Mouse (Mus musculus): ENCODE measurements around the gene Pam. TPM values are rescaled to one million over a fixed set of nuclear protein-coding genes. Genes with fewer than 3 reads are reported as not detected.

The Pam gene
- total and polyA plus RNA-seq, 2 experiments: 11.8 to 30.5 TPM

GRCm38 (mm10) chr1:97883498-97883897 lies 211.9 kb downstream of the Pam start:
- WGBS: 90% methylated on average over 7 of the region's 7 CpGs
- Histone ChIP-seq H3K27me3 (ENCODE audit: control insufficient read depth, insufficient read depth, low read length) (no peaks in the 10 kb centered on the region), H3K36me3 (ENCODE audit: control insufficient read depth, insufficient read depth, low read length) (no peaks in the 10 kb centered on the region), H3K27ac (replicated peaks; ENCODE audit: insufficient read depth, low read depth, low read length) (no peak overlapping the region), H3K4me1 (ENCODE audit: control insufficient read depth, insufficient read depth, low read length) (no peaks in the 10 kb centered on the region), H3K9ac (ENCODE audit: low read depth, low read length) (no peak overlapping the region), H3K4me3 (ENCODE audit: insufficient read depth, low read depth, low read length) (no peak overlapping the region), H3K79me2 (ENCODE audit: control insufficient read depth, insufficient read depth, low read length) (no peaks in the 10 kb centered on the region)
- TF ChIP-seq CTCF (IDR thresholded peaks at IDR 0.05; ENCODE audit: low read depth, low read length): no peak
- no peak for TF ChIP-seq POLR2A (IDR thresholded peaks at IDR 0.05; ENCODE audit: extremely low read depth, insufficient read depth, low read length)
- no peak for DNase-seq (ENCODE audit: extremely low read depth, low read depth, low spot score)

DNA sequence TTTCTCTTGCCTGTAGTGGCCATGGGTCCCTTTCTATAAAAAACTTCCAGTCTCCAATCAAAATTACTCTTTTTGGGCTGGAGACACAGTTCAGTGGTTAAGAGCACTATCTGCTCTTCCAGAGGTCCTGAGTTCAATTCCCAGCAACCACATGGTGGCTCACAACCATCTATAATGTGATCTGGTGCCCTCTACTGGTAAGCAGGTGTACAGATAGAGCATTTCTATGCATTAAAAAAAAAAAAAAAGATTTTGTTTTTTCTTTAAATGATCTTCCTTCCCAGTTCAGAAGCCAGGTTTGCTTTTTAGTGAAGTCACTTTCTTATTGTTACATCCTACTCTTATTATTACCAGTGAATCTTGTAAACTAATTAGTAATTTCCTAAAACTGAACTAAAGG lies 218.4 kb downstream of the Pam start:
- TF ChIP-seq CTCF (IDR thresholded peaks at IDR 0.05; ENCODE audit: low read depth, low read length): no peak
- TF ChIP-seq POLR2A (IDR thresholded peaks at IDR 0.05; ENCODE audit: extremely low read depth, insufficient read depth, low read length): no peak
- Histone ChIP-seq H3K4me1 (ENCODE audit: control insufficient read depth, insufficient read depth, low read length) (no peaks in the 10 kb centered on the region), H3K27ac (replicated peaks; ENCODE audit: insufficient read depth, low read depth, low read length) (no peak overlapping the region), H3K79me2 (ENCODE audit: control insufficient read depth, insufficient read depth, low read length) (no peaks in the 10 kb centered on the region), H3K9ac (ENCODE audit: low read depth, low read length) (no peak overlapping the region), H3K4me3 (ENCODE audit: insufficient read depth, low read depth, low read length) (no peak overlapping the region), H3K27me3 (ENCODE audit: control insufficient read depth, insufficient read depth, low read length) (no peaks in the 10 kb centered on the region), H3K36me3 (ENCODE audit: control insufficient read depth, insufficient read depth, low read length) (no peaks in the 10 kb centered on the region)
- DNase-seq (ENCODE audit: extremely low read depth, low read depth, low spot score): no peak

DNA sequence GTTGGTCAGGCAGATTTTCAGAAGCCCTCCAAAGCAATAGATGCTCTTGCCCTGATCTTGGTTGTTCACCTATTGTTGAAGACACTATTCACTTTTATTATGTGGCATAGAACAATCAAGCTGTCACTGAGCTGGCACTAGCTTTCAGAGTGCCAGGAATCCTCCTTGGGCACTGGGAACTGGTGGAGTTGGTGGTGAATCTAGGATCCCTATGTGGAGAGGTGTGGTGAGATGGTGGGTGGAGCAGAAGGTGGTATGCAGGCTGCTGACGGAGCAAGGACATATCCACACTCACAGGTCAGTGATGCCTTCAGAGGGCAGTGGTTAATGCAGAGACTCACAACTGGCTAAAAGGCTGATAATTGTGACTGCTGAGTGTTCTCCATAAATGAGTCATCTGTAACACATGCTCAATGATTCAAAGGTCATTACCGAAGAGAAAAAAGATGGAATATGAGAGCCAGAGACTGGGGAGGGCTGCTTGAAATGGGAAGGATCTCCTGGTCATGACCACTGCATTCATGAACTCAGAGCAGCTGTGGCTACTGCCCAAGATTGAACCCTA lies 221.9 kb downstream of the Pam start:
- no peaks in the 10 kb centered on the region for H3K27me3 ChIP-seq (ENCODE audit: control insufficient read depth, insufficient read depth, low read length)
- no peak for DNase-seq (ENCODE audit: extremely low read depth, low read depth, low spot score)
- H3K4me1 ChIP-seq (ENCODE audit: control insufficient read depth, insufficient read depth, low read length): no peaks in the 10 kb centered on the region
- TF ChIP-seq POLR2A (IDR thresholded peaks at IDR 0.05; ENCODE audit: extremely low read depth, insufficient read depth, low read length): no peak
- no peak for TF ChIP-seq CTCF (IDR thresholded peaks at IDR 0.05; ENCODE audit: low read depth, low read length)
- H3K27ac ChIP-seq (replicated peaks; ENCODE audit: insufficient read depth, low read depth, low read length): no peak overlapping the region
- 87% methylated on average over 2 of the region's 2 CpGs for WGBS
- H3K36me3 ChIP-seq (ENCODE audit: control insufficient read depth, insufficient read depth, low read length): no peaks in the 10 kb centered on the region
- H3K79me2 ChIP-seq (ENCODE audit: control insufficient read depth, insufficient read depth, low read length): no peaks in the 10 kb centered on the region
- no peak overlapping the region for H3K4me3 ChIP-seq (ENCODE audit: insufficient read depth, low read depth, low read length)
- H3K9ac ChIP-seq (ENCODE audit: low read depth, low read length): no peak overlapping the region

DNA sequence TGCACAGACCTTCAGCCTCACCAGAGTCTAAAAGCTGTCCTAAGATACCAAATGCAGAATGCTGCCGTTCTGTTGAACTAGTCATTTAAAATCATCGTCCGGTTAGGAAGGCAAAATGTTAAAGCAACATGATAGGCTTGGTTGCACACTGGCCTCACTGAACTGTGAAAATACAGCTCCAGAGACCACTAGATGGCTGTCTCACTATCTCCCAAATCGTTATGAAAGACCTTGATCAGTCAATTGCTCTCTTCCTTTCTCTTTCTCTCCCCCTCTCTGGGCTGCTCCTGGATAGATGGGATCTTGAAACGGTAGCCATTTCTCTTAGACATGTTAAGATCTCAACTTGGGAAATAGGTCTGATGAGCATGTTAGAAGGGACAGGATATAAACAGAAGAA lies 223.0 kb downstream of the Pam start:
- DNase-seq (ENCODE audit: extremely low read depth, low read depth, low spot score): no peak
- WGBS: 61% methylated on average over 5 of the region's 5 CpGs
- H3K36me3 ChIP-seq (ENCODE audit: control insufficient read depth, insufficient read depth, low read length): no peaks in the 10 kb centered on the region

DNA sequence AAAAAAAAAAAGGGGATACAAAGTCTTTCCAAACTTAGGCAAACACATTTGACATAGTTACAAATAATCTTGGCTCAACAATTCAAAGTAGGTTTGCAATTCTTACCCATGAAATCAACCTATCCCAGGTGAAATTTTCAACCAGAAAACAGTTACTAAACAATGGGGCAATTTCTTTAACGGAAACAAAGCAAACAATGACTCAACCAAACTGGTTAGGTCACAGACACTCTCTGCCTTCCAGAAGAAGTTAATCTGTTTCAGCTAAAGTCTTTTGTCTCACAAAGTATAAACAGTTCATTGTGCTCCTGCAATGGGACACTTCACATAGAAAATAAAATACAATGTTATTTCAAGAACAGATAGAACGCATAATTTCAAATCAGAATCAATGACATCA lies 223.4 kb downstream of the Pam start:
- H3K4me3 ChIP-seq (ENCODE audit: insufficient read depth, low read depth, low read length): no peak overlapping the region
- H3K27me3 ChIP-seq (ENCODE audit: control insufficient read depth, insufficient read depth, low read length): no peaks in the 10 kb centered on the region
- no peaks in the 10 kb centered on the region for H3K36me3 ChIP-seq (ENCODE audit: control insufficient read depth, insufficient read depth, low read length)
- no peaks in the 10 kb centered on the region for H3K79me2 ChIP-seq (ENCODE audit: control insufficient read depth, insufficient read depth, low read length)
- no peak overlapping the region for H3K27ac ChIP-seq (replicated peaks; ENCODE audit: insufficient read depth, low read depth, low read length)
- no peak for TF ChIP-seq POLR2A (IDR thresholded peaks at IDR 0.05; ENCODE audit: extremely low read depth, insufficient read depth, low read length)
- TF ChIP-seq CTCF (IDR thresholded peaks at IDR 0.05; ENCODE audit: low read depth, low read length): no peak
- H3K9ac ChIP-seq (ENCODE audit: low read depth, low read length): no peak overlapping the region
- WGBS: 57% methylated on average over 2 of the region's 2 CpGs
- H3K4me1 ChIP-seq (ENCODE audit: control insufficient read depth, insufficient read depth, low read length): no peaks in the 10 kb centered on the region
- no peak for DNase-seq (ENCODE audit: extremely low read depth, low read depth, low spot score)

More for the DNA sequence above, 223.0 kb downstream of the Pam start:
- H3K9ac ChIP-seq (ENCODE audit: low read depth, low read length): no peak overlapping the region
- no peak overlapping the region for H3K27ac ChIP-seq (replicated peaks; ENCODE audit: insufficient read depth, low read depth, low read length)
- TF ChIP-seq CTCF (IDR thresholded peaks at IDR 0.05; ENCODE audit: low read depth, low read length) (no peak), POLR2A (IDR thresholded peaks at IDR 0.05; ENCODE audit: extremely low read depth, insufficient read depth, low read length) (no peak)
- H3K4me1 ChIP-seq (ENCODE audit: control insufficient read depth, insufficient read depth, low read length): no peaks in the 10 kb centered on the region
- H3K79me2 ChIP-seq (ENCODE audit: control insufficient read depth, insufficient read depth, low read length): no peaks in the 10 kb centered on the region
- H3K27me3 ChIP-seq (ENCODE audit: control insufficient read depth, insufficient read depth, low read length): no peaks in the 10 kb centered on the region
- no peak overlapping the region for H3K4me3 ChIP-seq (ENCODE audit: insufficient read depth, low read depth, low read length)

GRCm38 (mm10) chr1:97864135-97864534 lies 231.3 kb downstream of the Pam start:
- DNase-seq (ENCODE audit: extremely low read depth, low read depth, low spot score): no peak
- WGBS: 89% methylated on average over 7 of the region's 7 CpGs

More at GRCm38 (mm10) chr1:97864135-97864534, 231.3 kb downstream of the Pam start:
- Histone ChIP-seq H3K4me3 (ENCODE audit: insufficient read depth, low read depth, low read length) (no peak overlapping the region), H3K36me3 (ENCODE audit: control insufficient read depth, insufficient read depth, low read length) (no peaks in the 10 kb centered on the region), H3K27me3 (ENCODE audit: control insufficient read depth, insufficient read depth, low read length) (no peaks in the 10 kb centered on the region), H3K4me1 (ENCODE audit: control insufficient read depth, insufficient read depth, low read length) (no peaks in the 10 kb centered on the region), H3K9ac (ENCODE audit: low read depth, low read length) (no peak overlapping the region), H3K79me2 (ENCODE audit: control insufficient read depth, insufficient read depth, low read length) (no peaks in the 10 kb centered on the region), H3K27ac (replicated peaks; ENCODE audit: insufficient read depth, low read depth, low read length) (no peak overlapping the region)
- TF ChIP-seq CTCF (IDR thresholded peaks at IDR 0.05; ENCODE audit: low read depth, low read length) (no peak), POLR2A (IDR thresholded peaks at IDR 0.05; ENCODE audit: extremely low read depth, insufficient read depth, low read length) (no peak)
